Mouse (Mus musculus) lung, postnatal 0 days (tissue): ENCODE results near the gene Actr3. TPM values are rescaled to one million over a fixed set of nuclear protein-coding genes. Genes with fewer than 3 reads are reported as not detected.

Experiments used
- ATAC-seq: fragments of 200-750 bp; cut with Nextera tagmentation; 2 replicates; pipeline ENCODE4 v1.8.0; 2017; ENCODE audit warnings: moderate library complexity
- DNase-seq: peaks from one replicate; pipeline ENCODE4 v3.0.0-alpha.2; 2016; ENCODE audit warnings: low spot score
- H3K27ac ChIP-seq: fragments of 300-500 bp; sonication (generic); 2 replicates; pipeline ENCODE4 v1.5.1; 2014; ENCODE audit warnings: antibody characterized with exemption, mild to moderate bottlenecking, low read length, mixed read lengths
- H3K27me3 ChIP-seq: fragments of 300-500 bp; sonication (generic); replicated peaks from 2 replicates; pipeline ENCODE4 v1.6.1; 2014; ENCODE audit warnings: low read length, mixed read lengths; ENCODE audit not compliant: insufficient read depth
- H3K36me3 ChIP-seq: fragments of 300-500 bp; sonication (generic); 2 replicates; pipeline ENCODE4 v1.6.1; 2014; ENCODE audit warnings: low read length, mixed read lengths; ENCODE audit not compliant: insufficient read depth
- H3K4me1 ChIP-seq: fragments of 300-500 bp; sonication (generic); 2 replicates; pipeline ENCODE4 v1.6.1; 2014; ENCODE audit warnings: antibody characterized with exemption, low read depth, low read length, mixed read lengths; ENCODE audit not compliant: insufficient read depth
- H3K4me2 ChIP-seq: fragments of 300-500 bp; sonication (generic); replicated peaks from 2 replicates; pipeline ENCODE4 v1.6.1; 2014; ENCODE audit warnings: low read depth, mild to moderate bottlenecking, low read length, moderate library complexity, mixed read lengths
- H3K4me3 ChIP-seq: fragments of 300-500 bp; sonication (generic); 2 replicates; pipeline ENCODE4 v1.5.1; 2014; ENCODE audit warnings: low read depth, low read length
- H3K9ac ChIP-seq: fragments of 300-500 bp; sonication (generic); replicated peaks from 2 replicates; pipeline ENCODE4 v1.6.1; 2014; ENCODE audit warnings: low read depth, mild to moderate bottlenecking
- H3K9me3 ChIP-seq: fragments of 300-500 bp; sonication (generic); 2 replicates; pipeline ENCODE4 v1.6.1; 2016; ENCODE audit warnings: low read length, mixed read lengths
- CTCF ChIP-seq: IDR thresholded peaks from 2 replicates; pipeline ENCODE4 v1.5.1; 2016; ENCODE audit warnings: antibody characterized with exemption, mild to moderate bottlenecking
- EP300 ChIP-seq: IDR thresholded peaks from 2 replicates; pipeline ENCODE4 v1.6.1; 2016; ENCODE audit warnings: antibody characterized with exemption, mild to moderate bottlenecking, control low read depth
- WGBS: fragments of 180-500 bp; shearing (Covaris S2); extraction: QIAGEN DNeasy Blood & Tissue Kit; methylation state at CpG from one replicate; pipeline ENCODE4 v1.1.7; 2014; 5-methylcytosine and 5-hydroxymethylcytosine counted together
- polyA plus RNA-seq: library from polyadenylated mRNA; unstranded; fragments of >200 nt; fragmentation: Nextera tagmentation; extraction: Ambion mirVana; gene quantifications from 2 replicates; pipeline ENCODE4 v1.2.1, GENCODE M21; 2015

Actr3 gene
- polyA plus RNA-seq, 1 experiment from 2014 or later = 205 TPM

- ATAC-seq (no peak), DNase-seq (peak; percentile 41)
- no peaks in the 10 kb centered on the region for H3K9me3 ChIP-seq
- H3K4me1 ChIP-seq = no peaks in the 10 kb centered on the region; the same call in 1 of the 2 replicates
- H3K27ac ChIP-seq = no peak overlapping the region
- TF ChIP-seq EP300 = no peak
- no peak for TF ChIP-seq CTCF
- H3K4me2 ChIP-seq = no peak overlapping the region
- no peaks in the 10 kb centered on the region for H3K27me3 ChIP-seq
- no peak overlapping the region for H3K4me3 ChIP-seq
- no peaks in the 10 kb centered on the region for H3K36me3 ChIP-seq
- H3K9ac ChIP-seq = no peak overlapping the region
- WGBS = 63% methylated on average over 4 of the region's 4 CpGs
Measured at GRCm38 (mm10) chr1:125473126-125473666, 37.7 kb upstream of the Actr3 start.

GRCm38 (mm10) chr1:125470805-125471648 is 35.5 kb upstream of the Actr3 start:
- H3K4me1 ChIP-seq = no peaks in the 10 kb centered on the region; the same call in 1 of the 2 replicates
- H3K4me2 ChIP-seq = no peak overlapping the region
- no peak overlapping the region for H3K4me3 ChIP-seq
- no peaks in the 10 kb centered on the region for H3K36me3 ChIP-seq
- DNase-seq = peak; percentile 37
- H3K27ac ChIP-seq = no peak overlapping the region
- no peak overlapping the region for H3K9ac ChIP-seq
- ATAC-seq = no peak
- H3K9me3 ChIP-seq = no peaks in the 10 kb centered on the region
- TF ChIP-seq EP300 (no peak), CTCF (no peak)
- WGBS = 58% methylated on average over 4 of the region's 4 CpGs
- H3K27me3 ChIP-seq = no peaks in the 10 kb centered on the region

DNA sequence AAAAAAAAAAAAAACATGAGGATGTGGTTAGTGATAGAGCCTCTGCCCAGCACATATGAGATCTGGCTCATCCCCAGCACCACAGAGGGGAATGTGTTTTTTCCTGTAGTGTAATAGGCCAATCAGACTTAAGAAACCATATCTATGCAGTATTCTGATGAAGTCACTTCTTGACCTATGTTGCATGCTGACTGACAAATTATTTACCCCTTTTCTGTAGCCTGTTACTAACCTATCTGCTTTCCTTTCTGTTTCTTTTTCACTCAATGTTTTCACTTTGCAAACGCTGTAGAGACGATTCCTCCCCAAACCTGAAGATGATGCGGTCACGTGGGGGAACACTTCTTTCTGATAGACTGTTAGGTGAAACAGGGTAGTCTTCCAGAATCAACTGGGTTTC is 32.4 kb upstream of the Actr3 start:
- no peak overlapping the region for H3K9ac ChIP-seq
- ATAC-seq (no peak), DNase-seq (no peak)
- TF ChIP-seq EP300 (no peak), CTCF (no peak)
- H3K36me3 ChIP-seq = no peaks in the 10 kb centered on the region
- H3K4me1 ChIP-seq = no peaks in the 10 kb centered on the region
- no peak overlapping the region for H3K4me2 ChIP-seq
- H3K27ac ChIP-seq = no peak overlapping the region
- H3K27me3 ChIP-seq = no peaks in the 10 kb centered on the region
- H3K4me3 ChIP-seq = no peak overlapping the region
- H3K9me3 ChIP-seq = no peaks in the 10 kb centered on the region
- 84% methylated on average over 4 of the region's 4 CpGs for WGBS

- ATAC-seq = no peak; the same call in 1 of the 2 replicates
- WGBS = 23% methylated on average over 10 of the region's 10 CpGs
- no peaks in the 10 kb centered on the region for H3K4me1 ChIP-seq
- H3K4me3 ChIP-seq = no peak overlapping the region
- no peaks in the 10 kb centered on the region for H3K27me3 ChIP-seq
- H3K27ac ChIP-seq = no peak overlapping the region
- H3K9me3 ChIP-seq = no peaks in the 10 kb centered on the region
- H3K36me3 ChIP-seq = no peaks in the 10 kb centered on the region
- peak; percentile 45 for DNase-seq
- H3K4me2 ChIP-seq = peak overlapping the region; percentile 29; the same call in 1 of the 2 replicates
- TF ChIP-seq CTCF (no peak), EP300 (no peak)
- H3K9ac ChIP-seq = no peak overlapping the region
Measured at GRCm38 (mm10) chr1:125466621-125467257, 31.2 kb upstream of the Actr3 start.

- no peak for ATAC-seq
- no peaks in the 10 kb centered on the region for H3K4me1 ChIP-seq
- 85% methylated on average over 4 of the region's 4 CpGs for WGBS
- DNase-seq = no peak
- no peaks in the 10 kb centered on the region for H3K9me3 ChIP-seq
- no peak overlapping the region for H3K9ac ChIP-seq
- H3K27ac ChIP-seq = no peak overlapping the region
- no peak for TF ChIP-seq EP300
- no peak for TF ChIP-seq CTCF
- no peaks in the 10 kb centered on the region for H3K36me3 ChIP-seq
- no peak overlapping the region for H3K4me3 ChIP-seq
- no peak overlapping the region for H3K4me2 ChIP-seq
- H3K27me3 ChIP-seq = no peaks in the 10 kb centered on the region
Measured at GRCm38 (mm10) chr1:125464011-125464410, 28.5 kb upstream of the Actr3 start.

DNA sequence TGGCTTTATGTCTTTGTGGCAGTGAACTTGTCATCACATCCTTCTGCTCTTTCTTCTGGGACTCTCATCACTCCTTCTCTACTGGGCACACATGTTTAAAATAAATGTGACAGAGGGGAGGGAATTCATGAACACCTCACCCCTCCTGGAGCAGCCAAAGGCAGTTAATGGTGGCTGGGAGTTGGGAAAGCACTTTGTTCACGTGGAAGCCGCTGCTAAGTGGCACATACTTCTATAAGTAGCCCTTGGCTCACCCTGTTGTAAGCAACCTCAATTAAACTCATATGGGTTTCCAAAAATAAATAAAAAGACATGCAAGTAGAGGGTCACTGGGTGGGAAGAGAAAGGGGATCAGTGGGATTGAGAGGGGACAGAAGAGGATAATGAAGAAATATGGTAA is 27.8 kb upstream of the Actr3 start:
- Histone ChIP-seq H3K27ac (no peak overlapping the region), H3K9ac (no peak overlapping the region), H3K4me3 (no peak overlapping the region), H3K27me3 (no peaks in the 10 kb centered on the region), H3K4me1 (no peaks in the 10 kb centered on the region), H3K4me2 (no peak overlapping the region), H3K36me3 (no peaks in the 10 kb centered on the region), H3K9me3 (no peaks in the 10 kb centered on the region)
- ATAC-seq (no peak), DNase-seq (no peak)
- no peak for TF ChIP-seq CTCF
- TF ChIP-seq EP300 = no peak
- WGBS = 39% methylated on average over 2 of the region's 2 CpGs
